Mouse (Mus musculus) gastrocnemius, postnatal 14 days (tissue): Measurements from ENCODE around the gene Thbs1. TPM values are rescaled to one million over a fixed set of nuclear protein-coding genes. Genes with fewer than 3 reads are reported as not detected.

Experiments used
- DNase-seq: peaks from one replicate; pipeline ENCODE4 v3.0.0; 2021; ENCODE audit warnings: mixed read lengths
- intact Hi-C: fragments of 180-260 bp; cut with DNase I; formaldehyde crosslinking; loops from one replicate; pipeline ENCODE4 v1.15.1; 2025; ENCODE audit warnings: low total_unique reads
- total RNA-seq, 2 experiments: library from RNA; stranded (reverse); gene quantifications; 2 replicates each; pipeline ENCODE4 v1.2.3; 2021

The Thbs1 gene
- total RNA-seq, 2 experiments from 2014 or later: 21.7 to 23.0 TPM

DNA sequence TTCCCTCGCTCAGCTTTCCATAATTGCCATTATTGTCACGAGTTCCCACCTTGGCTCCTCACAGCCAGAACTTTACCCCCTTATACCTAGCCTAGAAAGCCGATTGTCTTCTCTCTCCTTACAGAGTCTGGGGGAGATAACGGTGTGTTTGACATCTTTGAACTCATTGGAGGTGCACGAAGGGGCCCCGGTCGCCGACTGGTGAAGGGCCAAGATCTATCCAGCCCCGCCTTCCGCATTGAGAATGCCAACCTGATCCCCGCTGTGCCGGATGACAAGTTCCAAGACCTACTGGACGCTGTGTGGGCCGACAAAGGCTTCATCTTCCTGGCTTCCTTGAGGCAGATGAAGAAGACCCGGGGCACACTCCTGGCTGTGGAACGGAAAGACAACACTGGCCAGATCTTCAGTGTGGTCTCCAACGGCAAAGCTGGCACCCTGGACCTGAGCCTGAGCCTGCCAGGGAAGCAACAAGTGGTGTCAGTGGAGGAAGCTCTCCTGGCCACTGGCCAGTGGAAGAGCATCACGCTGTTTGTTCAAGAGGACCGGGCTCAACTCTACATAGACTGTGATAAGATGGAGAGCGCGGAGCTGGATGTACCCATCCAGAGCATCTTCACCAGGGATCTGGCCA is 1.3 kb downstream of the Thbs1 start:
- DNase-seq: no peak
- intact Hi-C loops: loop anchor here (5.0 kb wide), 2 partner anchors 331 to 571 kb away; no protein-coding TSS in a partner anchor

DNA sequence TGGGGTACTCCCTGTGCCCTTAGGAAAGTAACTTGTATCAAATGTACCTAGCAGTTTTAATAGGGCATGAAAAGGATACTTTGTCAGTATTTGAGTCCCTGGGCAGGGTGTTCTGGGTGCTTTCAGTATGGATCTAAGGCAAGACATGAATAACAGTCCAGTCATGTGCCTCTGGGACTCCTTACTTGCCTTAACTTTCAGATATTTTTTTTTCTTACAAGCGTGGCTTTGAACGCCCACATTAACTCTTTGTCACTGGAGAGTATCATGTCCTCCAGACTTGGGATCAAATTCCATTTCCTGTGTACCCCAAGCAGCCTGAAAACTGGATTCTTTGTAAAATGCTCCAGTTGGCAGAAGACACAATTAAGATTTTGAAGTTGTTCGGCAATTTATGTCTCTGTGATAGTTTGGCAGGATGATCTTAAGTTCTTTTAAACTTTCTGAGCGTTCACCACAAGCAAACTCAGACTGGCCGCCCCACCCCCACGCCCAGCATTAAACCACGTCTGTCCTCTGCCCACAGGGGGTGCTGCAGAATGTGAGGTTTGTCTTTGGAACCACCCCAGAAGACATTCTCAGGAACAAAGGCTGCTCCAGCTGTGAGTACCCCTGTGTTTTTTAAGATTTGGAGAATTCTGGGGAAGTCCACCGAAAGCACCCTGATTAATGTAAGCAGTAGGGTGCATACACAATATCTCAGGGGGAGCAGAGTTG is 2.3 kb downstream of the Thbs1 start:
- intact Hi-C loops: loop anchor here (5.0 kb wide), 2 partner anchors 332 to 572 kb away; no protein-coding TSS in a partner anchor
- peak; percentile 27 for DNase-seq

DNA sequence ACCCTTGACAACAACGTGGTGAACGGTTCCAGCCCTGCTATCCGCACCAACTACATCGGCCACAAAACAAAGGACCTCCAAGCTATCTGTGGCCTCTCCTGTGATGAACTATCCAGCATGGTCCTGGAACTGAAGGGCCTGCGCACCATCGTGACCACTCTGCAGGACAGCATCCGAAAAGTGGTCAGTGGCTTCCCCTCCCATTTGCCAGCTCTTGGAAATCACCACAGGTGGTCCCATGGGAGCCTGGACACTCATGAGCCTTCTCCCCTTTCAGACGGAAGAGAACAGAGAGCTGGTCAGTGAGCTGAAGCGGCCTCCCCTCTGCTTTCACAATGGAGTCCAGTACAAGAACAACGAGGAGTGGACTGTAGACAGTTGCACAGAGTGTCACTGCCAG is 3.0 kb downstream of the Thbs1 start:
- no peak for DNase-seq
- intact Hi-C loops: loop anchor here (5.0 kb wide), 2 partner anchors 332 to 572 kb away; no protein-coding TSS in a partner anchor

DNA sequence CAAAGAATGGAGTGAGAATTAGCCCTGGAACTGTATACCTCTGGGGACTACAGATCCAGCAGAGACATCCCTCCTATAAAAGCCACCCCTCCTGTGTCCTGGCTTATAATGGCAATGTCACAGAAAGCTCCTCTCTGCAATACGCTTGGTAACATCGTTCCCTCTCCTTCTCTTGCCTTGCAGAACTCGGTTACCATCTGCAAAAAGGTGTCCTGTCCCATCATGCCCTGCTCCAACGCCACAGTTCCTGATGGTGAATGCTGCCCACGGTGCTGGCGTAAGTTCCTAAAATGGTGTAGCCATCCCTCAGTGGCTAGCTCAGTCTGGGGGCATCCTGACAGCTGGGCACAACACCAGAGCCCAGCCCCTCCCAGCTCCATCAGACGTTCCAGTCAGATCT is 4.0 kb downstream of the Thbs1 start:
- no peak for DNase-seq
- intact Hi-C loops: no loop called here

DNA sequence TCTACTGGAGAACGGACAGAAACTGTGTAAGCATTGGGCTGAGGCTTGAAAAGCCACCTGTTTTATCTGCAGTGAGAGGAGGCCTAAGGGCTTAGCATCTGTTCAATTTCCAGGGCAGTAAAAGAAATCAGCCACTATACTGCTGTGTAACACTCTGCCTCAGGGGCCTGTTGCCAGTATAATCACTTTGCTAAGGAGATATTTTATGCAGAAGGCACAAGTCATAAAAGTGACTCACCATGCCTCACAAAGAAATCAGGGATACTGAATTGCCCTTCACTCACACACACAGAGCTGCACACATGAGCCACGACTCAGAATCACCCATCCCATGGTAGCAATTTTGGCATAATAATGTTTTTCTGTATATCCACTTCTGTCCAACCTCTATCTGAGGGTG is 4.5 kb downstream of the Thbs1 start:
- intact Hi-C loops: no loop called here
- no peak for DNase-seq

DNA sequence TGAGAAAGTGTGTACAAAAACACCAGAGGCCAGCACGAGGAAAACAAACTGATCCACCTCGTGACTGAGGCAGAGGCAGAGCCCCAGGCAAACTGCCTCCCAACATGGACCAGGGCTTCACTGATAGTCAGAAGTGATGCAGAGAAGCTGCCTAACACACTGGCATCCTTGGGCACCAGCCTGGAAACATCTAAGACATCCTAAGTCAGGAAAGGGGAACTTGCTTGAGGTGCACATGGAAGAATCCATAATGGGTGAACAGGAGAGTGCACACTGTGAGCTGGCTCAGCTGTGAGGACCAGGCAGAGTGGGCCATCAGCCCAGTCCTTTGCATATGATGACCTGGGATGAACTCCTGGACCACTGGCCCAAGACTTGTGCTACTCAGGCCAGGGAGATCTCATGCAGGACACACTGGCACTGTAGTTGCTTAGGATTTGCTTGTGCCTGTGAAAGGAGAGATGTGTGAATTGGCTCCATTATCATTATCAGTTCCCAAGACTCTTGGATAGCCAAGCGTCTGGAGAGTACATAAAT is 5.1 kb downstream of the Thbs1 start:
- no peak for DNase-seq
- intact Hi-C loops: no loop called here

DNA sequence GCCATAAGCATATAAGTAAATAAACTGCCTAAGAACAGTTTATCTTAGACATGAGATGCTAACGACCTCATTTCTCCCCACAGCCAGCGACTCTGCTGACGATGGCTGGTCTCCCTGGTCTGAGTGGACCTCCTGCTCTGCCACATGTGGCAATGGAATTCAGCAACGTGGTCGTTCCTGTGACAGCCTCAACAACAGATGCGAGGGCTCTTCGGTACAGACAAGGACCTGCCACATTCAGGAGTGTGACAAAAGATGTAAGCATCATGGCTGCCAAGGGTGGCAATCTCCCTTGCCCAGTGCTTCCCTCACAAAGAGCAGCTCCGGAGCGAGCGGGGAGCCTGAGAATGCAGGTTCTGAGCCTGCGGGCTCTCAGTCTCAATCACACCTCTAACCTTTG is 5.7 kb downstream of the Thbs1 start:
- DNase-seq: no peak
- intact Hi-C loops: no loop called here

DNA sequence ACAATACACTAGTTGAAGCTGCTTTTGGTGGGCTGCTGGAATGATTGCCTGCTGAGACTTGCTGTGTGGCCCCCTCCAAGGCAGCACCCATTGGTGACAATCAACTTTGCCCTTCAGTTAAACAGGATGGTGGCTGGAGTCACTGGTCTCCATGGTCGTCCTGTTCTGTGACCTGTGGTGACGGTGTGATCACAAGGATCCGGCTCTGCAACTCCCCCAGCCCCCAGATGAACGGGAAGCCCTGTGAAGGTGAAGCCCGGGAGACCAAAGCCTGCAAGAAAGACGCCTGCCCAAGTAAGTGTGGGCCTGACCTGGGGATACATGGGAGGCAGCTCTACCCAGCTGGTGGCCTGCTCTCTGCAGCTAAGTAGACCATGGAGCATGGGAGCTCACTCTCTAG is 6.4 kb downstream of the Thbs1 start:
- no peak for DNase-seq
- intact Hi-C loops: no loop called here

DNA sequence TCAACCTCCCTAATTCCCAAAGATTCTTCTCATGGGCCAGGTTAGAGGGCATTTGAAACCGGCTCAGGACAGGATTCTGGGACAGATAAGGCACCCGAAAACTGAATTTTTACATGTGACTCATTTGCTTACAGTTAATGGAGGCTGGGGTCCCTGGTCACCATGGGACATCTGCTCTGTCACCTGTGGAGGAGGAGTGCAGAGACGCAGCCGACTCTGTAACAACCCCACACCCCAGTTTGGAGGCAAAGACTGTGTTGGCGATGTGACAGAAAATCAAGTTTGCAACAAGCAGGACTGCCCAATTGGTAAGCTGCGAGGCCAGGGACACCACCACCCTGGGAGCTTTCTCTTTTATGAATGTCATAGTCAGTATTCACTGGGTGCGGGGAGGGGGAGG is 6.8 kb downstream of the Thbs1 start:
- DNase-seq: no peak
- intact Hi-C loops: no loop called here

DNA sequence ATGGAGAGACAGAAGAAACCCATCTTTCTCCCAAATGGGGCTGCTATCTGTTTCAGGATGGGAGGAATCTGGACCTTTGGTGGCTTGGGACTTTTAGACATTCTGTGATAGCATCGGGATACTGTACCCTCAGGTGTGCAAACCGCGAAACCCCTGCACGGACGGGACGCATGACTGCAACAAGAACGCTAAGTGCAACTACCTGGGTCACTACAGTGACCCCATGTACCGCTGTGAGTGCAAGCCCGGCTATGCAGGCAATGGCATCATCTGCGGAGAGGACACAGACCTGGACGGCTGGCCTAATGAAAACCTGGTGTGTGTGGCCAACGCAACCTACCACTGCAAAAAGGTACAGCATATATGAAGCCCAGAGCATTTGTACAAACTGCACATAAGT is 8.0 kb downstream of the Thbs1 start:
- intact Hi-C loops: no loop called here
- DNase-seq: no peak

DNA sequence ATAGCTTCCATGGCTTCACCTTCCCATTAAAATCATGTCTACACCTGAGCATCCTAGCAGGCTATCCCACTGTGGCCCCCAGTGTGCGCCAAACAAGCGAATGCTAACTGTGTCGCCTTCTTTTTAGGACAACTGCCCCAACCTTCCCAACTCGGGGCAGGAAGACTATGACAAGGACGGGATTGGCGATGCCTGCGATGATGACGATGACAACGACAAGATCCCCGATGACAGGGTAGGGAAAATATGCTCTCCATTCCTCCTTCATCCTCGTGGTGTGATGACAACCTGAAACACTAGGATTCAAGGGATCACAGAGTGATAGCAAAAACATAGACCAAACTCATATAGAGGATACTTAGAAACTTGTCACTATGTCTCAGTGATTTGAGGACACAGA is 8.4 kb downstream of the Thbs1 start:
- intact Hi-C loops: no loop called here
- DNase-seq: no peak

DNA sequence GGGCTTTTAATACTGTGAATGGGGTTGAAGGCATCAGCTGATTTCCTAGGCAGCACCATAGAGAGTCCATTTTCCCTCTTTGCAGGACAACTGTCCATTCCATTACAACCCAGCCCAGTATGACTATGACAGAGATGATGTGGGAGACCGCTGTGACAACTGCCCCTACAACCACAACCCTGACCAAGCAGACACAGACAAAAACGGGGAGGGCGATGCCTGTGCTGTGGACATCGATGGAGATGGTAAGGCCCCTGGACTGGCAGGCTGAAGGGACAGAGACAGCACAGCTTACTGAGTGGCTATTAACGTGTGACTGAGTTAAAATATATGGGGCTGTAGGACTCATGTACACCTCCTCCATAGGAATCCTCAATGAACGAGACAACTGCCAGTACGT is 9.1 kb downstream of the Thbs1 start:
- intact Hi-C loops: no loop called here

DNA sequence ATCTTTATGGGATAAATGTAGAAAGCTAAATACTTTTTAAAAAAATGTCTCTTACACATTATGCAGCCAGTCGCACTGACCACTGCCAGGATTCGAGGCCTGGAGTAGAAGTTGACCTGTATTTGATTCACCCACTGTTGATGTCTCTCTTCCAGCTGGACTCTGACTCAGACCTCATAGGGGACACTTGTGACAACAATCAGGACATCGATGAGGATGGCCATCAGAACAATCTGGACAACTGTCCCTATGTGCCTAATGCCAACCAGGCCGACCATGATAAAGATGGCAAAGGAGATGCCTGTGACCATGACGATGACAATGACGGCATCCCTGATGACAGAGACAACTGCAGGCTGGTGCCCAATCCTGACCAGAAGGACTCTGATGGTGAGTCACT is 10.6 kb downstream of the Thbs1 start:
- DNase-seq: no peak
- intact Hi-C loops: no loop called here

More for the DNA sequence above, 9.1 kb downstream of the Thbs1 start:
- DNase-seq: no peak

DNA sequence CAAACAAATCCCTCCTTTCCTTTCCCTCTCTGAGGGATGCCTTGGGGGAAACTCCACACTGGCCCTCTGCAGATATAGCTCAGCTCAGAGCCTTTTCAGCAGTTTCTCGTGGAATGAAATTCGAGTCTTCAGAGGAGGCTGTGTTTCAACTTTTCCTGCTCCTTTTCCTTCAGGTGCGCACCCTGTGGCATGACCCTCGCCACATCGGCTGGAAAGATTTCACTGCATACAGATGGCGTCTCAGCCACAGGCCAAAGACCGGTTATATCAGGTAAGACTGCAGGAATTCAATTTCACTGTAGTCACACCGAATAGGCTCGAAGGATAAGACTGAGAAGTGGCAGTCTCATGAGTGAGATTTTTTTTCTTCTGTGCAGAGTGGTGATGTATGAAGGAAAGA is 12.1 kb downstream of the Thbs1 start:
- intact Hi-C loops: no loop called here
- DNase-seq: no peak

DNA sequence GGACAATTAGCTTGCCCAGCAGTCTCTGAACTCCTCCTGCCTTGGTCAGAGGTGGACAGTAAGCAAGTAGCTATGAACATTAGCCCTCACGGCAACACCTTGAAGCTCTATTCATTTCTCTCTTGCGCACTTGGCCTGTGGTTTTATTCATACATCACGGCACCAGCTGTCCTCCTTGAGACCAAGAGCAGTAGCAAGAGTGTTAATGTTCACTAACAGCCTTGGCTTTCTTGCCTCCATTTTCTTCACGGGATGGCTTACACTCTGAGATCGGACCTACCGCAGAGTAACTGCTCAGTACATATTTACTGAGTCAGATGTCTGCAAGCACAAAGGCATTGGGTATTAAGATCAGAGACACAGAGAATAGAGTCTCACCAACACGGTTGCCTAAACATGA is 12.8 kb downstream of the Thbs1 start:
- intact Hi-C loops: no loop called here
- no peak for DNase-seq

DNA sequence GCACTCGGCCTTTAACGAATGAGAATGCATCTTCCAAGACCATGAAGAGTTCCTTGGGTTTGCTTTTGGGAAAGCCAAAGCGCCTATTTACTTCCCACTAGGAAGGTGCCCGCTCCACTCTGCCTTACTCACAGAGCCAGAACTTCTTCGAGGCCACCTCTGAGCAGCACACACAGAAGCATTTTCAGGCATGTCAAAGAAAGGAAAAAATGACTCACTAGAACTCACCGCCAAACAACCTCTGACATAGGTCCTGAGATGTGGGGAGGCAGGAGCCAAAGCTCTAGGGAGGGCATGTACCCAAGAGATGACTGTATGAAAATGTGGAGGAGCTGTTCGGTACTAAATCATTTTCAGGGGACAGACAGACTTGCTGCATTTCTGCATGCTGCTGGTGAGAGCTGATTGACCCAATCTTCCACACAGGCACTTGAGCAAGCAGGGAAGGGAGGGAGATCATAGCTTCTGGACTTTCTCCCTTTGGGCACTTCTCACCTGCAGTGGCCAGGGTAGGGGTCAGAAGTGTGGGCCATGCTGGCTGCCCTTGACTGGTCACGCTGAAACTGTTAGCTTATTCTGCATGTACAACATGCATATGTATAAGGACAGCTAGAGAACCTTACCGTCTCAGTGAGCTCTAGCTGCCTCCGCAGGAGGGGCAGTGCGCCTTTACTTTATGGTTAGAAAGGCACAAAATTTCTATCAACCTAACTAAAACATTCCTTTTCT is 13.7 kb downstream of the Thbs1 start:
- intact Hi-C loops: no loop called here
- DNase-seq: no peak

DNA sequence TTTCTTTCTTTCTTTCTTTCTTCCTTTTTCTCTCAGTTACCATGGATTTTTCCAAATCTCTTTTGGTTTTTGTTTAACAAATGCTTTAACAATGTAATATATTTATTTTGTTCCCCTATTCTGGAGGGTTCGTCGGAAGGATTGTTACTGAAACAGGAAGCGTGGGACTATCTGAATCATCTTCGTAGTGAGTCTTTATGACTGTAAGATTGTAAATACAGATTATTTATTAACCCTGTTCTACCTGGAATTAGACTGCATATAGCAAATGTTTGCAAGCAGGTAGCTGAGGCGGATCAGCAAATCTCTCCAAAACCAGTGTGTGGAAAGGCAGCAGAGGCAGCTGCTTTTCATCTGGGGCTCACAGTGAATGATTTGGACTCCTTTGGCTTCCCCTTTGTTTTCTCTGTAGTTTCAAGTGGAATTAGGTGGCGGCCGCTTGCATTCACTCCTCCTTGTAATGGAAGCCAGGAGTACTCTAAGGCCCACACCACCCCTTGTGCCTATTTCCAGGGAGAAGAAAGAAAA is 14.3 kb downstream of the Thbs1 start:
- no peak for DNase-seq
- intact Hi-C loops: no loop called here

DNA sequence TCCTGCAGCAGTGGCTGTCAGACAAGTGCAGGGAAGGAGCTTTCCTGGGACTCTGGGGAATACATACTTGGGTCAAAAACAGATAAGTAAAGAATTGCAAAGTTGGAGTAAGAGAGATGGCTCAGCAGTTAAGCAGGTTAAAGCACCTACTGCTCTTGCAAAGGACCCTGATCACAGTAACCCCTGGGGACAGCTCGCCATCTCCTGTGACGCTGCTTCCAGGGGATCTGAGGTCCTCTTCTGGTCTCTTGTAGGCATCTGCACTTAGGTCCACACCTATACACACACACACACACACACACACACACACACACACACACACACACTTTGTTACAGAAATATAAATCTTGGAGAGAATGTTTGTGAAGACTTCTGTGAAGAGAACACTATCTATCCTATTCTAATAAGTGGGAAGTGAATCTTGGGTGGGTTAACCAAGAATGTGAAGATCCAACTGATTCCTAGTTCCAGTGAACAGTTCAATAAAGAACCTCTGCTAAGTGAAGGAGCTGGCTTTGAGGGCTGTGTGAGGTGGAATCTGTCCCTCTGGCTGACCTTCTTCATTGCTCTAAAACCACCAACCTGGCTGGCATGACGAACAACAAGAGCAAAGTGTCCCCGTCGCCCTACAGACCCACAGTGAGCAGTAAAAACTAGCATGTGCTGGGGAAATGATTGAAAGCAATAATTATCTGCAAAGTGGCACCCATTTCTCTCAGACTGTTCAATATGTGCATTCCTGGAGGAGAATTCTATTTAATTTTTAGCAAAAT is 16.0 kb downstream of the Thbs1 start:
- no peak for DNase-seq
- intact Hi-C loops: no loop called here

DNA sequence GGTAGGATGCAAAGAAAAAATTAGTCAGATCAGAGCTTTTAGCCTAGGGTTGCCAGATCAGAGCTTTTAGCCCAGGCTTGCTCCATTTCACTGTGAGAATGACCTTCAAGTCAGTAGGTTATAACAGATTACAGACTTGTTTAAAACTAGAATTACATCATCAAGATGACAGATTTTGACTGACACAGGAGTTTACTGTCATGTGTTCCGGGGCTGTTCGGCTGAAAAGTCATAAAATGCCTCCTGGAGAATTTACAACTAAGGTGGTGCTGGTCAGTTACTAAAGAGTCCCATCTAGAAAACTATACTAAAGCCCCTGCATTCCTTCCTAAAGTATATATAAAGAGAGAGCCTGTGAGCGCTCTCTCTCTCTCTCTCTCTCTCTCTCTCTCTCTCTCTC is 16.6 kb downstream of the Thbs1 start:
- no peak for DNase-seq
- intact Hi-C loops: no loop called here

DNA sequence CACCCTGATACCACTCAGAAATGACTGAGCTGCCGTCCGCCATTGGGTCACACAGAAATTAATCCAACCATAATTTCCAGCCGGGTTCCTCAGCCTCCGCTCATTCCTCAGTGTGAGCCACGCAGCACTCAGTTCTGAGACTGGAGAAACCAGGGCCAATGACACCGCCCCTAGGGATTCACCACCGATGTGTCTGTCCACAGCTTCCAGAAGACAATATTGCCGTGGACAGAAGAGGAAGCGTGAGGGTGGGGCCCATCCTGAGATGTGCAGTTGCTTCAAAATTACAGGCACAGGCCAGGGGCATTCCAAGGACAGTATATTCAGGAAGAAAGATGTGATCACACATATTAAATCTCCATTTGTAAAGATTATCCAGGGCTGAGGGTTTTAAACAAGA is 25.4 kb downstream of the Thbs1 start:
- intact Hi-C loops: no loop called here
- DNase-seq: no peak
